Mouse (Mus musculus): ENCODE results near the gene Prlhr. TPM values are rescaled to one million over a fixed set of nuclear protein-coding genes. Genes with fewer than 3 reads are reported as not detected.

Prlhr gene
- polyA plus RNA-seq, 1 experiment from 2014 or later: 0.60 TPM

- H3K9me3 ChIP-seq (replicated peaks; ENCODE audit: control insufficient read depth, low read length, poor library complexity, severe bottlenecking): no peaks in the 10 kb centered on the region
- H3K36me3 ChIP-seq (ENCODE audit: control insufficient read depth, insufficient read depth, low read length): no peaks in the 10 kb centered on the region
- H3K4me2 ChIP-seq (ENCODE audit: low read length): no peak overlapping the region
- H3K27ac ChIP-seq (ENCODE audit: low read length): no peak overlapping the region
- H3K9ac ChIP-seq (ENCODE audit: low read depth, low read length): no peak overlapping the region
- ATAC-seq: no peak
- peaks cover 5% of the 10 kb centered on the region; the same call in 1 of the 2 replicates for H3K4me1 ChIP-seq (ENCODE audit: control insufficient read depth, insufficient read depth, low read length)
- H3K27me3 ChIP-seq (ENCODE audit: control insufficient read depth, insufficient read depth, low read depth, low read length): no peaks in the 10 kb centered on the region
- 80% methylated on average over 2 of the region's 2 CpGs for WGBS
- H3K4me3 ChIP-seq (ENCODE audit: low read depth, low read length): no peak overlapping the region
Measured at GRCm38 (mm10) chr19:60459071-60459470, 9.0 kb downstream of the Prlhr start.

- ATAC-seq: no peak
- Histone ChIP-seq H3K36me3 (ENCODE audit: control insufficient read depth, insufficient read depth, low read length) (no peaks in the 10 kb centered on the region), H3K9ac (ENCODE audit: low read depth, low read length) (no peak overlapping the region), H3K4me3 (ENCODE audit: low read depth, low read length) (no peak overlapping the region), H3K4me1 (ENCODE audit: control insufficient read depth, insufficient read depth, low read length) (no peaks in the 10 kb centered on the region), H3K27me3 (ENCODE audit: control insufficient read depth, insufficient read depth, low read depth, low read length) (no peaks in the 10 kb centered on the region), H3K27ac (ENCODE audit: low read length) (no peak overlapping the region), H3K9me3 (replicated peaks; ENCODE audit: control insufficient read depth, low read length, poor library complexity, severe bottlenecking) (no peaks in the 10 kb centered on the region), H3K4me2 (ENCODE audit: low read length) (no peak overlapping the region)
- 94% methylated on average over 1 of the region's 1 CpGs for WGBS
Measured at GRCm38 (mm10) chr19:60455791-60456190, 12.3 kb downstream of the Prlhr start.

- Histone ChIP-seq H3K27ac (ENCODE audit: low read length) (no peak overlapping the region), H3K4me2 (ENCODE audit: low read length) (no peak overlapping the region), H3K4me1 (ENCODE audit: control insufficient read depth, insufficient read depth, low read length) (no peaks in the 10 kb centered on the region), H3K4me3 (ENCODE audit: low read depth, low read length) (no peak overlapping the region), H3K9ac (ENCODE audit: low read depth, low read length) (no peak overlapping the region), H3K27me3 (ENCODE audit: control insufficient read depth, insufficient read depth, low read depth, low read length) (no peaks in the 10 kb centered on the region), H3K36me3 (ENCODE audit: control insufficient read depth, insufficient read depth, low read length) (no peaks in the 10 kb centered on the region), H3K9me3 (replicated peaks; ENCODE audit: control insufficient read depth, low read length, poor library complexity, severe bottlenecking) (no peaks in the 10 kb centered on the region)
- no peak for ATAC-seq
Measured at GRCm38 (mm10) chr19:60440531-60440930, 27.6 kb downstream of the Prlhr start.

- ATAC-seq: no peak
- H3K4me1 ChIP-seq (ENCODE audit: control insufficient read depth, insufficient read depth, low read length): no peaks in the 10 kb centered on the region
- H3K9me3 ChIP-seq (replicated peaks; ENCODE audit: control insufficient read depth, low read length, poor library complexity, severe bottlenecking): no peaks in the 10 kb centered on the region
- H3K9ac ChIP-seq (ENCODE audit: low read depth, low read length): no peak overlapping the region
- 69% methylated on average over 5 of the region's 5 CpGs for whole genome bisulfite sequencing
- no peak overlapping the region for H3K4me2 ChIP-seq (ENCODE audit: low read length)
- no peaks in the 10 kb centered on the region for H3K36me3 ChIP-seq (ENCODE audit: control insufficient read depth, insufficient read depth, low read length)
- H3K27ac ChIP-seq (ENCODE audit: low read length): no peak overlapping the region
- H3K27me3 ChIP-seq (ENCODE audit: control insufficient read depth, insufficient read depth, low read depth, low read length): no peaks in the 10 kb centered on the region
- H3K4me3 ChIP-seq (ENCODE audit: low read depth, low read length): no peak overlapping the region
Measured at GRCm38 (mm10) chr19:60440083-60440482, 28.0 kb downstream of the Prlhr start.

- H3K9ac ChIP-seq (ENCODE audit: low read depth, low read length): no peak overlapping the region
- no peak for ATAC-seq
- WGBS: 56% methylated on average over 6 of the region's 6 CpGs
- H3K4me2 ChIP-seq (ENCODE audit: low read length): no peak overlapping the region
- no peaks in the 10 kb centered on the region for H3K36me3 ChIP-seq (ENCODE audit: control insufficient read depth, insufficient read depth, low read length)
- no peaks in the 10 kb centered on the region for H3K27me3 ChIP-seq (ENCODE audit: control insufficient read depth, insufficient read depth, low read depth, low read length)
- no peaks in the 10 kb centered on the region for H3K9me3 ChIP-seq (replicated peaks; ENCODE audit: control insufficient read depth, low read length, poor library complexity, severe bottlenecking)
- no peaks in the 10 kb centered on the region for H3K4me1 ChIP-seq (ENCODE audit: control insufficient read depth, insufficient read depth, low read length)
- H3K27ac ChIP-seq (ENCODE audit: low read length): no peak overlapping the region
- H3K4me3 ChIP-seq (ENCODE audit: low read depth, low read length): no peak overlapping the region
Measured at GRCm38 (mm10) chr19:60437566-60438241, 30.4 kb downstream of the Prlhr start.

GRCm38 (mm10) chr19:60432347-60433129 is 35.6 kb downstream of the Prlhr start:
- Histone ChIP-seq H3K4me1 (ENCODE audit: control insufficient read depth, insufficient read depth, low read length) (no peaks in the 10 kb centered on the region), H3K4me2 (ENCODE audit: low read length) (no peak overlapping the region), H3K27ac (ENCODE audit: low read length) (no peak overlapping the region), H3K27me3 (ENCODE audit: control insufficient read depth, insufficient read depth, low read depth, low read length) (no peaks in the 10 kb centered on the region), H3K9ac (ENCODE audit: low read depth, low read length) (no peak overlapping the region), H3K36me3 (ENCODE audit: control insufficient read depth, insufficient read depth, low read length) (no peaks in the 10 kb centered on the region), H3K4me3 (ENCODE audit: low read depth, low read length) (no peak overlapping the region), H3K9me3 (replicated peaks; ENCODE audit: control insufficient read depth, low read length, poor library complexity, severe bottlenecking) (no peaks in the 10 kb centered on the region)
- ATAC-seq: no peak
- WGBS: 85% methylated on average over 6 of the region's 6 CpGs

GRCm38 (mm10) chr19:60417611-60418010 is 50.5 kb downstream of the Prlhr start:
- no peak overlapping the region for H3K4me3 ChIP-seq (ENCODE audit: low read depth, low read length)
- no peak overlapping the region for H3K9ac ChIP-seq (ENCODE audit: low read depth, low read length)
- 63% methylated on average over 1 of the region's 1 CpGs for WGBS
- H3K4me2 ChIP-seq (ENCODE audit: low read length): no peak overlapping the region
- no peaks in the 10 kb centered on the region for H3K27me3 ChIP-seq (ENCODE audit: control insufficient read depth, insufficient read depth, low read depth, low read length)
- no peaks in the 10 kb centered on the region for H3K36me3 ChIP-seq (ENCODE audit: control insufficient read depth, insufficient read depth, low read length)
- no peak for ATAC-seq
- no peak overlapping the region for H3K27ac ChIP-seq (ENCODE audit: low read length)
- no peaks in the 10 kb centered on the region for H3K4me1 ChIP-seq (ENCODE audit: control insufficient read depth, insufficient read depth, low read length)
- H3K9me3 ChIP-seq (replicated peaks; ENCODE audit: control insufficient read depth, low read length, poor library complexity, severe bottlenecking): no peaks in the 10 kb centered on the region

Other genes with a start within 250 kb of the Prlhr start
- 68.6 and 78.2 TPM in 2 replicates for gene Fam204a, start 241.6 kb downstream of the Prlhr start, polyA plus RNA-seq (2015; fragmentation: Nextera tagmentation; extraction: Ambion mirVana)
- 18.1 and 21.2 TPM in 2 replicates for gene Cacul1, start 112.7 kb upstream of the Prlhr start, polyA plus RNA-seq (2015; fragmentation: Nextera tagmentation; extraction: Ambion mirVana)

Measured in midbrain, embryonic 16.5 days (tissue).